Mouse (Mus musculus) G1E (cell line): Measurements from ENCODE around the gene Rnf149.

Experiments used
- CTCF ChIP-seq: IDR thresholded peaks from 2 replicates; pipeline ENCODE4 v1.5.1; 2012; ENCODE audit warnings: low read depth, low read length, inconsistent platforms, mixed read lengths
- GATA1 ChIP-seq: IDR thresholded peaks from 2 replicates; pipeline ENCODE4 v1.6.1; 2012; ENCODE audit warnings: borderline replicate concordance, low read length, inconsistent platforms, mixed read lengths

GRCm38 (mm10) chr1:39531036-39531435 lies 46.2 kb downstream of the Rnf149 start:
- TF ChIP-seq GATA1: no peak
- no peak for TF ChIP-seq CTCF
